Mouse (Mus musculus) spleen, adult 2 months (tissue): ENCODE data around the gene Otud5.

Experiments used
- CTCF ChIP-seq: fragments of 200-500 bp; IDR thresholded peaks from 2 replicates; pipeline ENCODE4 v1.5.1; 2011; ENCODE audit warnings: mild to moderate bottlenecking, inconsistent platforms; ENCODE audit not compliant: insufficient read depth, insufficient read length, insufficient replicate concordance; ENCODE audit errors: extremely low read depth
- POLR2A ChIP-seq: fragments of 200-500 bp; IDR thresholded peaks from 2 replicates; pipeline ENCODE4 v1.6.1; 2011; ENCODE audit warnings: low read depth, low read length, inconsistent platforms

GRCm38 (mm10) chrX:7847845-7848244, 6.7 kb downstream of the Otud5 start:
- no peak for TF ChIP-seq POLR2A
- no peak for TF ChIP-seq CTCF
